In genomic region chr15:99449751-99450280, GRCm38 (mm10) we compare ENCODE assay signal across 8 mouse cellular contexts. TPM values are rescaled to one million over a fixed set of nuclear protein-coding genes. Genes with fewer than 3 reads are reported as not detected.
DNase-seq lines count a peak whose midpoint lies in the region; ATAC-seq and TF ChIP-seq lines count a peak whose summit lies in the region.

No protein-coding gene starts in this region.

- peak; percentile 71 for DNase-seq in MEL (ENCODE audit: low read depth, low spot score)
- DNase-seq in left cerebral cortex, postnatal 36 days (ENCODE audit: low spot score in 2 of 2): no peak
- DNase-seq in gastrocnemius, adult 18-20 months (ENCODE audit: low spot score): no peak

- TF ChIP-seq RAD21 in MEL (IDR thresholded peaks at IDR 0.05; ENCODE audit: low read depth, low read length): no peak

- H3K27me3 ChIP-seq in intestine, embryonic 15.5 days (replicated peaks): no peaks in the 10 kb centered on the region
- H3K27me3 ChIP-seq in intestine, postnatal 0 days (replicated peaks; ENCODE audit: control insufficient read depth, insufficient read depth, low read length): no peaks in the 10 kb centered on the region
- H3K27me3 ChIP-seq in MEL (ENCODE audit: control insufficient read depth in 1 of 2, insufficient read depth in 2 of 2, low read length in 2 of 2): no peaks in the 10 kb centered on the region
- no peaks in the 10 kb centered on the region for H3K27me3 ChIP-seq in embryonic facial prominence, embryonic 13.5 days
- H3K27me3 ChIP-seq in limb, embryonic 15.5 days: no peaks in the 10 kb centered on the region

- 52% methylated on average over 8 of the region's 8 CpGs for WGBS in intestine, embryonic 15.5 days
- 34% methylated on average over 8 of the region's 8 CpGs for WGBS in intestine, postnatal 0 days
- WGBS in embryonic facial prominence, embryonic 13.5 days: 76% methylated on average over 8 of the region's 8 CpGs
- WGBS in limb, embryonic 15.5 days: 72% methylated on average over 8 of the region's 8 CpGs

- intact Hi-C loops in left cerebral cortex, postnatal 36 days (cut with DNase I): no loop called here

- H3K4me1 ChIP-seq in intestine, embryonic 15.5 days (replicated peaks): peaks cover 33% of the 10 kb centered on the region
- no peaks in the 10 kb centered on the region for H3K4me1 ChIP-seq in intestine, postnatal 0 days (replicated peaks; ENCODE audit: control insufficient read depth, insufficient read depth, low read length)
- peaks cover 3 to 27% of the 10 kb centered on the region in 2 experiments; a peak in 2 of 4 replicates for H3K4me1 ChIP-seq in MEL (ENCODE audit: control insufficient read depth in 1 of 2, insufficient read depth in 2 of 2, low read length in 2 of 2)
- peaks cover 22% of the 10 kb centered on the region for H3K4me1 ChIP-seq in embryonic facial prominence, embryonic 13.5 days
- H3K4me1 ChIP-seq in limb, embryonic 15.5 days: peaks cover 45% of the 10 kb centered on the region

- H3K4me2 ChIP-seq in intestine, embryonic 15.5 days (replicated peaks): no peak overlapping the region; the same call in 1 of the 2 replicates
- no peak overlapping the region for H3K4me2 ChIP-seq in intestine, postnatal 0 days (replicated peaks; ENCODE audit: low read depth)
- H3K4me2 ChIP-seq in embryonic facial prominence, embryonic 13.5 days: no peak overlapping the region
- H3K4me2 ChIP-seq in limb, embryonic 15.5 days: no peak overlapping the region

- H3K9ac ChIP-seq in intestine, embryonic 15.5 days: no peak overlapping the region
- H3K9ac ChIP-seq in intestine, postnatal 0 days (ENCODE audit: low read depth, low read length): no peak overlapping the region
- peak overlapping the region; percentile 42 for H3K9ac ChIP-seq in MEL (ENCODE audit: control insufficient read depth, low read depth, low read length, poor library complexity, severe bottlenecking)
- H3K9ac ChIP-seq in embryonic facial prominence, embryonic 13.5 days: 0 out of 2 replicates have a peak overlapping the region, but pooled peaks have one; percentile 21
- H3K9ac ChIP-seq in limb, embryonic 15.5 days: 0 out of 2 replicates have a peak overlapping the region, but pooled peaks have one; percentile 0

- H3K4me3 ChIP-seq in intestine, embryonic 15.5 days (replicated peaks): no peak overlapping the region
- no peak overlapping the region for H3K4me3 ChIP-seq in intestine, postnatal 0 days (ENCODE audit: low read depth, low read length)
- H3K4me3 ChIP-seq in MEL (ENCODE audit: control insufficient read depth in 1 of 2, insufficient read depth in 1 of 2, low read depth in 2 of 2, low read length in 2 of 2): peak overlapping the region; percentile 4 to 17; a peak in 3 of 4 replicates
- no peak overlapping the region for H3K4me3 ChIP-seq in embryonic facial prominence, embryonic 13.5 days
- no peak overlapping the region for H3K4me3 ChIP-seq in limb, embryonic 15.5 days

- no peaks in the 10 kb centered on the region for H3K79me2 ChIP-seq in MEL (ENCODE audit: control insufficient read depth, insufficient read depth, low read length, poor library complexity)

- ATAC-seq in intestine, embryonic 15.5 days: peak; percentile 27; the same call in 1 of the 2 replicates
- ATAC-seq in intestine, postnatal 0 days: no peak
- no peak for ATAC-seq in embryonic facial prominence, embryonic 13.5 days (ENCODE audit: insufficient number of reproducible peaks, insufficient read depth, low FRiP score, low TSS enrichment, low read depth)
- ATAC-seq in limb, embryonic 15.5 days (ENCODE audit: insufficient number of reproducible peaks, low FRiP score, low TSS enrichment, low read depth): no peak
- no peak for ATAC-seq in erythroblast, adult 5-6 weeks (replicated peaks; ENCODE audit: low FRiP score, poor library complexity, severe bottlenecking)

- H3K36me3 ChIP-seq in intestine, embryonic 15.5 days: no peaks in the 10 kb centered on the region
- H3K36me3 ChIP-seq in intestine, postnatal 0 days (ENCODE audit: control insufficient read depth, insufficient read depth): no peaks in the 10 kb centered on the region
- peaks cover 0 to 20% of the 10 kb centered on the region in 2 experiments; a peak in 2 of 4 replicates for H3K36me3 ChIP-seq in MEL (ENCODE audit: control insufficient read depth in 1 of 2, insufficient read depth in 2 of 2, low read length in 2 of 2)
- peaks cover 48% of the 10 kb centered on the region for H3K36me3 ChIP-seq in embryonic facial prominence, embryonic 13.5 days
- peaks cover 38% of the 10 kb centered on the region for H3K36me3 ChIP-seq in limb, embryonic 15.5 days

- TF ChIP-seq POLR2A in MEL (IDR thresholded peaks at IDR 0.05; ENCODE audit: control insufficient read depth in 1 of 2, insufficient read depth in 1 of 2, low read depth in 1 of 2, low read length in 2 of 2, poor library complexity in 1 of 2): no peak

- H3K27ac ChIP-seq in intestine, embryonic 15.5 days: peak overlapping the region; percentile 13
- no peak overlapping the region for H3K27ac ChIP-seq in intestine, postnatal 0 days (ENCODE audit: low read depth, low read length)
- H3K27ac ChIP-seq in MEL (ENCODE audit: control insufficient read depth, low read depth, low read length): peak overlapping the region; percentile 76
- H3K27ac ChIP-seq in embryonic facial prominence, embryonic 13.5 days: peak overlapping the region; percentile 66; the same call in 1 of the 2 replicates
- peak overlapping the region; percentile 76 for H3K27ac ChIP-seq in limb, embryonic 15.5 days

- peak; percentile 76 to 79 for TF ChIP-seq EP300 in MEL (IDR thresholded peaks at IDR 0.05; ENCODE audit: low read depth in 1 of 2, low read length in 2 of 2)

- no peaks in the 10 kb centered on the region for H3K9me3 ChIP-seq in intestine, embryonic 15.5 days
- H3K9me3 ChIP-seq in intestine, postnatal 0 days (ENCODE audit: control insufficient read depth): no peaks in the 10 kb centered on the region
- no peaks in the 10 kb centered on the region for H3K9me3 ChIP-seq in MEL (replicated peaks; ENCODE audit: insufficient read depth, low read length)
- no peaks in the 10 kb centered on the region for H3K9me3 ChIP-seq in embryonic facial prominence, embryonic 13.5 days
- H3K9me3 ChIP-seq in limb, embryonic 15.5 days: no peaks in the 10 kb centered on the region

- TF ChIP-seq CTCF in intestine, postnatal 0 days (IDR thresholded peaks at IDR 0.05; ENCODE audit: low read depth): no peak
- TF ChIP-seq CTCF in MEL (IDR thresholded peaks at IDR 0.05 in 2 of 3, conservative IDR thresholded peaks at IDR 0.05 in 1 of 3; ENCODE audit: control insufficient read depth in 1 of 3, insufficient read depth in 1 of 3, low read depth in 2 of 3, low read length in 3 of 3, poor library complexity in 1 of 3, severe bottlenecking in 1 of 3): no peak

TF ChIP-seq in MEL, 35 proteins besides CTCF, POLR2A, EP300 and RAD21 (continues in another document):
- no peak for TF ChIP-seq CHD1 (IDR thresholded peaks at IDR 0.05; ENCODE audit: low read depth, low read length)
- no peak for TF ChIP-seq POLR2AphosphoS2 (IDR thresholded peaks at IDR 0.05; ENCODE audit: low read length)
- TF ChIP-seq ZC3H11A (IDR thresholded peaks at IDR 0.05; ENCODE audit: low read depth, low read length): no peak
- no peak for TF ChIP-seq NELFE (IDR thresholded peaks at IDR 0.05; ENCODE audit: low read depth, low read length)

RNA-seq across cellular contexts. Expression of gene Nckap5l, which starts 7.7 kb away (rescaled TPM):
- polyA plus RNA-seq in intestine, embryonic 15.5 days (2015; fragmentation: Nextera tagmentation; extraction: Ambion mirVana): 4.7 and 5.9 TPM in 2 replicates
- 1.8 and 2.1 TPM in 2 replicates for polyA plus RNA-seq in intestine, postnatal 0 days (2015; fragmentation: Nextera tagmentation; extraction: Ambion mirVana)
- total RNA-seq in MEL (2012; rRNA removed): 2.5 and 3.3 TPM in 2 replicates
- polyA plus RNA-seq in MEL (2012; ENCODE audit: insufficient read depth in 1 of 2, insufficient read length in 2 of 2, low read depth in 1 of 2, low replicate concordance in 2 of 2, missing spikeins in 1 of 2): 10 to 100 TPM in 1 of 2 experiments, not detected in 1; 14.1 TPM
- polyA plus RNA-seq in embryonic facial prominence, embryonic 13.5 days (2015; fragmentation: Nextera tagmentation; extraction: Ambion mirVana): 9.4 and 10.3 TPM in 2 replicates
- polyA plus RNA-seq in limb, embryonic 15.5 days (2015; fragmentation: Nextera tagmentation; extraction: Ambion mirVana): 10.5 and 12.3 TPM in 2 replicates
- 1.5 TPM in 1 of 2 replicates, not detected in the other for total RNA-seq in erythroblast, adult 5-6 weeks (2015; ENCODE audit: low replicate concordance)
- total RNA-seq in erythroblast, adult 5-6 weeks (2017; ENCODE audit: low replicate concordance): not detected in 2 replicates
- 10 to 100 TPM; 19.4 to 21.4 TPM for total RNA-seq in left cerebral cortex, postnatal 36 days (2021)
- 1 to 10 TPM; 1.6 to 1.9 TPM for total RNA-seq in gastrocnemius, adult 18-20 months (2021)

RNA-seq across cellular contexts. Expression of gene Bcdin3d, which starts 24.7 kb away (rescaled TPM):
- polyA plus RNA-seq in intestine, embryonic 15.5 days (2015; fragmentation: Nextera tagmentation; extraction: Ambion mirVana): 13.2 and 15.6 TPM in 2 replicates
- 12.6 and 13.2 TPM in 2 replicates for polyA plus RNA-seq in intestine, postnatal 0 days (2015; fragmentation: Nextera tagmentation; extraction: Ambion mirVana)
- 7.8 and 8.8 TPM in 2 replicates for total RNA-seq in MEL (2012; rRNA removed)
- 10 to 100 TPM; 13.7 to 31.3 TPM for polyA plus RNA-seq in MEL (2012; ENCODE audit: insufficient read depth in 1 of 2, insufficient read length in 2 of 2, low read depth in 1 of 2, low replicate concordance in 2 of 2, missing spikeins in 1 of 2)
- polyA plus RNA-seq in embryonic facial prominence, embryonic 13.5 days (2015; fragmentation: Nextera tagmentation; extraction: Ambion mirVana): 16.3 and 17.3 TPM in 2 replicates
- 12.7 and 15.1 TPM in 2 replicates for polyA plus RNA-seq in limb, embryonic 15.5 days (2015; fragmentation: Nextera tagmentation; extraction: Ambion mirVana)
- total RNA-seq in erythroblast, adult 5-6 weeks (2015; ENCODE audit: low replicate concordance): not detected in 2 replicates
- 0.98 and 2.1 TPM in 2 replicates for total RNA-seq in erythroblast, adult 5-6 weeks (2017; ENCODE audit: low replicate concordance)
- total RNA-seq in left cerebral cortex, postnatal 36 days (2021): 1 to 10 TPM; 3.9 to 6.6 TPM
- 1 to 10 TPM; 4.2 to 5.1 TPM for total RNA-seq in gastrocnemius, adult 18-20 months (2021)

RNA-seq across cellular contexts. Expression of gene Tmbim6, which starts 57.1 kb away (rescaled TPM):
- 530 and 607 TPM in 2 replicates for polyA plus RNA-seq in intestine, embryonic 15.5 days (2015; fragmentation: Nextera tagmentation; extraction: Ambion mirVana)
- polyA plus RNA-seq in intestine, postnatal 0 days (2015; fragmentation: Nextera tagmentation; extraction: Ambion mirVana): 1,126 and 1,190 TPM in 2 replicates
- total RNA-seq in MEL (2012; rRNA removed): 216 and 243 TPM in 2 replicates
- polyA plus RNA-seq in MEL (2012; ENCODE audit: insufficient read depth in 1 of 2, insufficient read length in 2 of 2, low read depth in 1 of 2, low replicate concordance in 2 of 2, missing spikeins in 1 of 2): 100 to 1,000 TPM in 1 of 2 experiments, not detected in 1; 339 TPM
- polyA plus RNA-seq in embryonic facial prominence, embryonic 13.5 days (2015; fragmentation: Nextera tagmentation; extraction: Ambion mirVana): 266 and 285 TPM in 2 replicates
- 327 and 351 TPM in 2 replicates for polyA plus RNA-seq in limb, embryonic 15.5 days (2015; fragmentation: Nextera tagmentation; extraction: Ambion mirVana)
- 275 and 339 TPM in 2 replicates for total RNA-seq in erythroblast, adult 5-6 weeks (2015; ENCODE audit: low replicate concordance)
- 204 and 239 TPM in 2 replicates for total RNA-seq in erythroblast, adult 5-6 weeks (2017; ENCODE audit: low replicate concordance)
- 100 to 1,000 TPM; 319 to 339 TPM for total RNA-seq in left cerebral cortex, postnatal 36 days (2021)
- total RNA-seq in gastrocnemius, adult 18-20 months (2021): 100 to 1,000 TPM; 197 to 208 TPM

Comparison
In these comparisons a context has a peak if more than half of its experiments do, and no peak if none do; other contexts are left out.
1. H3K4me3 ChIP-seq: peak in MEL (2 of 2); none in intestine, embryonic 15.5 days (single experiment), intestine, postnatal 0 days (single experiment), embryonic facial prominence, embryonic 13.5 days (single experiment) and limb, embryonic 15.5 days (single experiment).
2. H3K9ac ChIP-seq: peak in MEL (single experiment), embryonic facial prominence, embryonic 13.5 days (single experiment) and limb, embryonic 15.5 days (single experiment); none in intestine, embryonic 15.5 days (single experiment) and intestine, postnatal 0 days (single experiment).